Comparison of ENCODE assay signal across 8 mouse cellular contexts in the genomic region with DNA sequence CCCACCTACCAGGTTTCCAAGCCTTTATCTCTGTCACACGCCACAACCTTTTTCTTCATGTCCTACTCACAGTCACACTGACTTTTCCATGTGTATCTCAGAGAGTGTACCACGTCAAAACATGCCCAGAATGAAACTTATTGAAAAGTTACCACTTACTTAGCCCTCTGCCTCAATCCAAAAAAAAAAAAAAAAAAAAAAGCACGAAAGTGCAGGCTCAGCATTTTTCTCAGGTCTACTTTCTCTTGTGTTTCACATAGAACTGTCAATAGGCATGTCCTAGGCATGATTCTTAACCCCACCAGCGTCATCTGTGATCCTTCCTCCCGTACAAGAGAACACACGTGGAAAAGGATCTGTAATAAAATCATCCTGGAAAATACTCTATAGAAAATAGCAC.
DNase-seq lines count a peak whose midpoint lies in the region; TF ChIP-seq lines count a peak whose summit lies in the region.
"Had no signal": no experiment of that assay in that cellular context is flagged by ENCODE, and none has a peak within 500 bp of the region (broad histone marks: within the 10 kb centered on the region; RNA-seq: fewer than 3 reads in every experiment).

No protein-coding gene starts in this region.

- H3K27ac ChIP-seq in CH12.LX (ENCODE audit: insufficient read depth, low read depth) (no peak overlapping the region), ES-E14 (ENCODE audit: insufficient read depth, low read depth, low read length, poor library complexity, severe bottlenecking) (no peak overlapping the region)

- no peak for TF ChIP-seq EP300 in CH12.LX (IDR thresholded peaks at IDR 0.05; ENCODE audit: low read length)

- TF ChIP-seq CTCF in CH12.LX (conservative IDR thresholded peaks at IDR 0.05 in 1 of 2, IDR thresholded peaks at IDR 0.05 in 1 of 2; ENCODE audit: low read depth in 2 of 2, low read length in 2 of 2): no peak

- H3K79me2 ChIP-seq in CH12.LX (replicated peaks; ENCODE audit: control insufficient read depth, extremely low read depth, insufficient read depth, poor library complexity, severe bottlenecking): no peaks in the 10 kb centered on the region

- DNase-seq in CH12.LX (ENCODE audit: extremely low read depth) (no peak), ES-E14 (ENCODE audit: low read depth, low spot score) (no peak)
- DNase-seq in kidney, postnatal 36 days: no peak
- no peak for DNase-seq in frontal cortex, postnatal 36 days (ENCODE audit: low spot score in 2 of 2)
- DNase-seq: B cell, adult 2 months; cerebellum, adult 11-12 months had no signal

- H3K4me1 ChIP-seq in CH12.LX (ENCODE audit: control insufficient read depth in 1 of 2, insufficient read depth in 2 of 2) (no peaks in the 10 kb centered on the region), ES-E14 (ENCODE audit: control insufficient read depth in 2 of 2, insufficient read depth in 2 of 2, low read length in 2 of 2, poor library complexity in 1 of 2) (no peaks in the 10 kb centered on the region)

- no peak overlapping the region for H3K4me3 ChIP-seq in CH12.LX (replicated peaks in 1 of 3; ENCODE audit: low read depth in 2 of 3, low read length in 2 of 3, poor library complexity in 1 of 3)
- H3K4me3 ChIP-seq in ES-E14 (ENCODE audit: insufficient read depth in 1 of 2, low read depth in 1 of 2, low read length in 2 of 2, poor library complexity in 1 of 2, severe bottlenecking in 1 of 2): no peak overlapping the region

- no peaks in the 10 kb centered on the region for H3K36me3 ChIP-seq in CH12.LX (replicated peaks in 1 of 2; ENCODE audit: control insufficient read depth in 1 of 2, insufficient read depth in 1 of 2, low read length in 1 of 2)
- no peaks in the 10 kb centered on the region for H3K36me3 ChIP-seq in ES-E14 (ENCODE audit: control insufficient read depth, insufficient read depth, low read length, poor library complexity, severe bottlenecking)
- H3K36me3 ChIP-seq: G1E had no signal

- H3K9me3 ChIP-seq in CH12.LX (replicated peaks; ENCODE audit: low read length): peaks cover 70% of the 10 kb centered on the region
- H3K9me3 ChIP-seq in ES-E14 (ENCODE audit: control insufficient read depth, insufficient read depth, low read depth, low read length): no peaks in the 10 kb centered on the region

- no peak for TF ChIP-seq RAD21 in CH12.LX (IDR thresholded peaks at IDR 0.05; ENCODE audit: low read depth, low read length)

- no peak overlapping the region for H3K4me2 ChIP-seq in CH12.LX (ENCODE audit: insufficient read depth, low read depth, poor library complexity, severe bottlenecking)

- in situ Hi-C loops in CH12.LX (cut with MboI; ENCODE audit: low pct_ligation_motif_present, low pct_unique_long_range_greater_than_20kb, low sequenced_read_pairs) (no loop called here), ES-E14 (cut with MboI; ENCODE audit: low sequenced_read_pairs in 2 of 2, unreplicated experiment in 2 of 2) (no loop called here)

- no peak overlapping the region for H3K9ac ChIP-seq in CH12.LX (ENCODE audit: insufficient read depth, low read depth)
- no peak overlapping the region for H3K9ac ChIP-seq in ES-E14 (ENCODE audit: insufficient read depth, low read depth, low read length, poor library complexity, severe bottlenecking)

- dilution Hi-C loops in CH12.LX (cut with MboI; ENCODE audit: extremely low pct_ligation_motif_present, extremely low pct_unique_long_range_greater_than_20kb, low sequenced_read_pairs): no loop called here

- TF ChIP-seq POLR2A in CH12.LX (IDR thresholded peaks at IDR 0.05; ENCODE audit: low read depth, low read length): no peak

- no peaks in the 10 kb centered on the region for H3K27me3 ChIP-seq in CH12.LX (replicated peaks)
- H3K27me3 ChIP-seq: Patski had no signal

TF ChIP-seq in CH12.LX, 34 proteins besides CTCF, POLR2A, EP300 and RAD21:
- no peak for TF ChIP-seq NELFE (IDR thresholded peaks at IDR 0.05; ENCODE audit: low read depth, low read length)
- TF ChIP-seq MAFK (IDR thresholded peaks at IDR 0.05; ENCODE audit: insufficient replicate concordance, low read length): 0 out of 2 replicates have a peak, but pooled peaks have one; percentile 22

TF ChIP-seq in ES-E14, 5 proteins besides CTCF, POLR2A, EP300 and RAD21:
- TF ChIP-seq HCFC1 (IDR thresholded peaks at IDR 0.05; ENCODE audit: borderline replicate concordance, insufficient read depth, low read length) (no peak), ZNF384 (IDR thresholded peaks at IDR 0.05; ENCODE audit: low read depth, low read length) (no peak), CHD2 (IDR thresholded peaks at IDR 0.05; ENCODE audit: low read depth, low read length) (no peak), ZC3H11A (IDR thresholded peaks at IDR 0.05; ENCODE audit: borderline replicate concordance, low read depth, low read length) (no peak), MAFK (IDR thresholded peaks at IDR 0.05; ENCODE audit: insufficient read depth, low read depth, low read length) (peak; percentile 93)
